Mouse (Mus musculus): ENCODE measurements around the gene Pdzk1ip1.

- TF ChIP-seq HCFC1 (IDR thresholded peaks at IDR 0.05; ENCODE audit: borderline replicate concordance, insufficient read depth, low read length) (no peak), ZC3H11A (IDR thresholded peaks at IDR 0.05; ENCODE audit: borderline replicate concordance, low read depth, low read length) (no peak), CHD2 (IDR thresholded peaks at IDR 0.05; ENCODE audit: low read depth, low read length) (no peak)
Measured at GRCm38 (mm10) chr4:115086257-115086656, 2.3 kb upstream of the Pdzk1ip1 start.

Measured in ES-E14 (cell line).